ENCODE assay signal across 16 mouse cellular contexts in genomic region chr3:85159631-85160030, GRCm38 (mm10).
DNase-seq lines count a peak whose midpoint lies in the region.
"Had no signal": no experiment of that assay in that cellular context is flagged by ENCODE, and none has a peak within 500 bp of the region (broad histone marks: within the 10 kb centered on the region; RNA-seq: fewer than 3 reads in every experiment).

No protein-coding gene starts in this region.

- DNase-seq in frontal cortex, adult 2 months (ENCODE audit: extremely low spot score in 1 of 2, low spot score in 1 of 2), result peak; percentile 38 to 45
- no peak for DNase-seq in frontal cortex, postnatal 14 days (ENCODE audit: low spot score in 2 of 2)
- peak; percentile 60 to 80 for DNase-seq in right cerebral cortex, postnatal 10 days (ENCODE audit: low spot score in 2 of 2)
- no peak for DNase-seq in right cerebral cortex, postnatal 14 days
- peak; percentile 29 for DNase-seq in retina, embryonic 14.5 days (ENCODE audit: low spot score)
- no peak for DNase-seq in liver
- DNase-seq in thymus, postnatal 25 days, result no peak
- DNase-seq: adrenal gland, adult 2 months; cerebellum, adult 9-10 months; gastrocnemius, postnatal 36 days; heart, adult 2 months; kidney, postnatal 25 days; lung, adult 18-20 months; lung, postnatal 10 days; thymus, adult 18-20 months; thymus, postnatal 4 days had no signal

Comparison
In these comparisons a context has a peak if more than half of its experiments do, and no peak if none do; other contexts are left out.
1. DNase-seq: peak in frontal cortex, adult 2 months (2 of 2), right cerebral cortex, postnatal 10 days (2 of 2) and retina, embryonic 14.5 days (single experiment); none in frontal cortex, postnatal 14 days (0 of 2), right cerebral cortex, postnatal 14 days (single experiment), liver (single experiment) and thymus, postnatal 25 days (single experiment).